Mouse (Mus musculus) limb, embryonic 13.5 days (tissue): ENCODE measurements around the gene Adipor1. TPM values are rescaled to one million over a fixed set of nuclear protein-coding genes. Genes with fewer than 3 reads are reported as not detected.
"Not testable (repeated sequence)": the region's sequence is repeated elsewhere in the genome, so short reads cannot be mapped to it uniquely, and the experiment has no call there.

Experiments
- ATAC-seq: fragments of 200-750 bp; cut with Nextera tagmentation; 2 replicates; pipeline ENCODE4 v1.8.0; 2017; ENCODE audit warnings: low read depth, moderate number of reproducible peaks, moderate TSS enrichment; ENCODE audit not compliant: low FRiP score
- H3K27ac ChIP-seq: fragments of 300-500 bp; sonication (generic); 2 replicates; pipeline ENCODE4 v1.5.1; 2015; ENCODE audit warnings: inconsistent platforms, mild to moderate bottlenecking, moderate library complexity
- H3K27me3 ChIP-seq: fragments of 300-500 bp; sonication (generic); 2 replicates; pipeline ENCODE4 v1.6.1; 2015; ENCODE audit warnings: mild to moderate bottlenecking, inconsistent platforms
- H3K36me3 ChIP-seq: fragments of 300-500 bp; sonication (generic); 2 replicates; pipeline ENCODE4 v1.6.1; 2015; ENCODE audit warnings: inconsistent platforms, mild to moderate bottlenecking, moderate library complexity
- H3K4me1 ChIP-seq: fragments of 300-500 bp; sonication (generic); 2 replicates; pipeline ENCODE4 v1.6.1; 2015; ENCODE audit warnings: inconsistent platforms
- H3K4me2 ChIP-seq: fragments of 300-500 bp; sonication (generic); replicated peaks from 2 replicates; pipeline ENCODE4 v1.6.1; 2015; ENCODE audit warnings: inconsistent platforms, mild to moderate bottlenecking, moderate library complexity
- H3K4me3 ChIP-seq: fragments of 300-500 bp; sonication (generic); 2 replicates; pipeline ENCODE4 v1.5.1; 2015; ENCODE audit warnings: moderate library complexity, mild to moderate bottlenecking, inconsistent platforms
- H3K9ac ChIP-seq: fragments of 300-500 bp; sonication (generic); 2 replicates; pipeline ENCODE4 v1.6.1; 2015; ENCODE audit warnings: mild to moderate bottlenecking, inconsistent platforms
- H3K9me3 ChIP-seq: fragments of 300-500 bp; sonication (generic); 2 replicates; pipeline ENCODE4 v1.6.1; 2016; ENCODE audit warnings: inconsistent platforms
- WGBS: fragments of 180-500 bp; shearing (Covaris S2); methylation state at CpG from one replicate; pipeline ENCODE4 v1.1.7; 2015; 5-methylcytosine and 5-hydroxymethylcytosine counted together
- polyA plus RNA-seq: library from polyadenylated mRNA; unstranded; fragments of >200 nt; fragmentation: Nextera tagmentation; extraction: Ambion mirVana; gene quantifications from 2 replicates; pipeline ENCODE4 v1.2.1, GENCODE M21; 2015

Gene Adipor1
- polyA plus RNA-seq, 1 experiment from 2014 or later: 89.6 TPM

DNA sequence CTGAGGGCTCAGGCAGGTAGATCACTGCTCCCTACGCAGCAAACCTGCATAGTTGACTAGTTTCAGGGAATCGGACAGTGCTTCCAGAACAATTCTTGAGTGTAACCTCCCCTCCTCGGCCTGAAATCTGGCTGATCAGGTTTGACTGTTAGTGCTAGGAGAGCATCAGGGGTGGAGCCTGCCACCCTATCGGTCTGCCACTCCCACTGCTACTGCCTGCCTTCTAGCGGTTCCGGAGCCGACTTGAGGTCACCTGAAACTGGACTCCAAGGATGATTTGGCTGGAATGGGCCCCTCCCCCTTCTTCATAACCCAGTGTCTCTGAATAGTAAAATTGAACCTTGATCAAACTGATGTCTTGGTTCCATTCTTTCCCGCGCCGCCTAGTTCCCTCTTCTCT lies 17.8 kb downstream of the Adipor1 start:
- 82% methylated on average over 10 of the region's 10 CpGs for WGBS
- Histone ChIP-seq H3K36me3 (peaks cover 56% of the 10 kb centered on the region), H3K4me1 (no peaks in the 10 kb centered on the region), H3K27ac (no peak overlapping the region), H3K4me3 (no peak overlapping the region), H3K4me2 (no peak overlapping the region), H3K27me3 (no peaks in the 10 kb centered on the region), H3K9ac (no peak overlapping the region), H3K9me3 (no peaks in the 10 kb centered on the region)
- ATAC-seq: no peak

DNA sequence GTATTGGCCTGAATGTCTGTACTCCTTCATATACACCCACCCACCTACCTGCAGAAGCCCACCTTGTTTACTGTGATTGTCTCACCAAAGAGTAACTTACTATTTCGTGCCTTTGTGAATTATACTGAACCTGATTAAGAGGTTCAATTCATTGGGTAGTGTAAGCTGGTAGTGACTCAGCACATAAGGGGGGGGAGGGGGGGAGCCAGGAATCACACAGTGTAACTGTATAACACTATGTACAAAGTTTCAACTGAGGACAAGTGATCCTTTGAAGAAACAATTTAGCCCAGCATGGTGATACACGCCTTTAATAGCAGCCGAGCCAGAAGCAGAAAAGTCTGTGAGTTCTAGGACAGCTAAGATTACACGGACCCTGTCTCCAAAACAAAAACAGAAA lies 18.3 kb downstream of the Adipor1 start:
- no peak overlapping the region for H3K9ac ChIP-seq
- ATAC-seq: no peak
- no peaks in the 10 kb centered on the region for H3K27me3 ChIP-seq
- no peak overlapping the region for H3K4me2 ChIP-seq
- 91% methylated on average over 4 of the region's 4 CpGs for WGBS
- H3K9me3 ChIP-seq: no peaks in the 10 kb centered on the region
- no peak overlapping the region for H3K27ac ChIP-seq
- H3K4me1 ChIP-seq: no peaks in the 10 kb centered on the region
- peaks cover 51% of the 10 kb centered on the region for H3K36me3 ChIP-seq
- H3K4me3 ChIP-seq: no peak overlapping the region

DNA sequence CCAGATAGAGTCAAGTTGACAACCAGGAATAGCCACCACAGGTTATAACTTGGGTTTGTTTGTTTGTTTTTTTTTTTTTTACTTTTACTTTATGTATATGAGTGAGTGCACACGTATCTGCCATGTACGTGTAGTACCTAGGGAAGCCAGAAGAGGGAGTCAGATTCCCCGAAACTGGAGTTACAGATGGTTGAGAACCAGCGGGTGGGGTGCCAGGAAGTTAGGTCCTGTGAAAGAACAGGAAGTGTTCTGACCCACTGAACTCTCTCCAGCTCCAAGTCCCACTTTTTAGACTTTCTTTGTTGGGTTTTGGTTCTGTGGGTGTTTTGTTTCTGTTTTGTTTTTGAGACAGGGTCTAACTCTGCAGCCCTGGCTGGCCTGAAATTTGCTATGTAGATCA lies 20.2 kb downstream of the Adipor1 start:
- Histone ChIP-seq H3K27me3 (no peaks in the 10 kb centered on the region), H3K9ac (no peak overlapping the region), H3K4me3 (no peak overlapping the region), H3K4me2 (no peak overlapping the region), H3K9me3 (no peaks in the 10 kb centered on the region), H3K4me1 (no peaks in the 10 kb centered on the region), H3K27ac (no peak overlapping the region), H3K36me3 (peaks cover 34% of the 10 kb centered on the region)
- 32% methylated on average over 4 of the region's 4 CpGs for WGBS
- ATAC-seq: no peak

DNA sequence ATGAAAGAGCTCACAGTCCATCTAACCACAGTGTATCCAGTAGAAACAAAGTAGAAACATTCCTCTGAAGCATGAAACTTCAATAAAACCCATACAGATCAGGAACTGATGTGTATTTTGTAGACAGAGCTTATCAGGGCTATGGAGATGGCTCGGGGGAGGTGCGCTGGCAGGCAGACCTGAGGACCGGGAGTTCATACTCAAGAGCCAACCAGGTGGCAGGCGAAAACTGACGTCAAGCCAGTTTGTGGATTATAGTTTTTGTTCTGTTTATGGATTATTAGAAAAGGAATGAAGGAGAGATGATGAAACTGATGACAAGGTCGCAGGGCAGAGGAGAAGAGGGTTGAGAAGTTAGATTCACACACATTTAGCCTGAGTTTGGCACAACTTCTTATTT lies 25.3 kb downstream of the Adipor1 start:
- Histone ChIP-seq H3K36me3 (no peaks in the 10 kb centered on the region), H3K9ac (no peak overlapping the region), H3K4me1 (no peaks in the 10 kb centered on the region), H3K27ac (no peak overlapping the region), H3K4me3 (no peak overlapping the region), H3K4me2 (no peak overlapping the region), H3K27me3 (no peaks in the 10 kb centered on the region), H3K9me3 (no peaks in the 10 kb centered on the region)
- ATAC-seq: no peak
- 90% methylated on average over 6 of the region's 6 CpGs for WGBS

DNA sequence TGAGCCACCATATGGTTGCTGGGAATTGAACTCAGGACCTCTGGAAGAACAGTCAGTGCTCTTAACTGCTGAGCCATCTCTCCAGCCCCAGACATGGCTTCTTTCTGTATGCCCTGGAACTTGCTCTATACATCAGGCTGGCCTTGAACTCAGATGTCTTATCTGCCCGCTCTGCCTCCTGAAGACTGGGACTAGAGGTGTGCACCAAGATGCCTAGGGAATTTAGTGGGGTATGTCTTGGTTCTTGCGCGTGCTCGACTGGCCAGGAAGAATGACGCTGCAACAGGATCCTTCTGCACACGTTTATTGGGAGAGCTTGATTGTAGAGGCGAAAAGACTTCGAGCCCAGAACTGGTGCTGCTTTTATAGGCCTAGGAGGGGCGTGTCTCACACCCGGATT lies 26.6 kb downstream of the Adipor1 start:
- not testable (repeated sequence) for H3K4me1 ChIP-seq, H3K4me2 ChIP-seq, H3K4me3 ChIP-seq, H3K36me3 ChIP-seq, H3K9me3 ChIP-seq, H3K27me3 ChIP-seq, ATAC-seq, H3K27ac ChIP-seq, H3K9ac ChIP-seq
- 83% methylated on average over 8 of the region's 10 CpGs for WGBS

DNA sequence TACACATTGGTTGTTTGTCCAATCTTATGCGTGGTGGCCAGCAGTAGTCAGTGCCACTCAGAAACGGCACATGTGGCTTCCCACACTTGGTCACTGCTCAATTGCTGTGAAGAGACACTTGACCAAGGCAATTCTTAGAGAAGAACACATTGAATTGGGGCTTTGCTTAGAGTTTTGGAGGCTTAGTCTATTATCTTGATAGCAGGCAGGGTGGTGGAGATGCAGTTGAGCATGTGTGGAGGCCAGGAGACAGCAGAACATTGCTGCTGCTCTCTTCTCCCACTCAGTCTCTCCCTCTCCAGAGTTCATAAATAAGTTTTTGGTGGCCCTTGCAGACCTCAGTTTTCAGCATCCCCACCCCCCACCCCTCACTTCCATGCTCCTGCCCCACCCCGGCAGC lies 27.2 kb downstream of the Adipor1 start:
- no peak overlapping the region for H3K9ac ChIP-seq
- WGBS: 95% methylated on average over 3 of the region's 3 CpGs
- H3K9me3 ChIP-seq: no peaks in the 10 kb centered on the region
- ATAC-seq: no peak
- H3K27me3 ChIP-seq: no peaks in the 10 kb centered on the region
- no peak overlapping the region for H3K4me3 ChIP-seq
- no peak overlapping the region for H3K4me2 ChIP-seq
- no peaks in the 10 kb centered on the region for H3K4me1 ChIP-seq
- H3K36me3 ChIP-seq: no peaks in the 10 kb centered on the region
- H3K27ac ChIP-seq: no peak overlapping the region

DNA sequence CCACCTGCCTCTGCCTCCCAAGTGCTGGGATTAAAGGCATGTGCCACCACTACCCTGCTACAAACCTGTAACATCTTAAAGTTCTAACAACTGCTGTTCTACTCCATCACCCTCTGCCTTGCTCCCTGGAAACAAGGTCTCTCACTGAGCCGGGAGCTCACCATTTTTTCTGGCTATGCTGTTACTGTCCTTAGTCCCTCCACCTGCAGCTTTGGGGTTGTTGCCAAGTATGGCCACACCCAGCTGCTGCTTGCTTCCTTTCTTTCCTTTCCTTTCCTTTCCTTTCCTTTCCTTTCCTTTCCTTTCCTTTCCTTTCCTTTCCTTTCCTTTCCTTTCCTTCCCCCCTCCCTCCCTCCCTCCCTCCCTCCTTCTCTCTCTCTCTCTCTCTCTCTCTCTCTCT lies 28.1 kb downstream of the Adipor1 start:
- not testable (repeated sequence) for H3K9me3 ChIP-seq, H3K9ac ChIP-seq, H3K4me1 ChIP-seq, H3K4me2 ChIP-seq, ATAC-seq, H3K27ac ChIP-seq, H3K36me3 ChIP-seq, H3K4me3 ChIP-seq, H3K27me3 ChIP-seq
- 90% methylated on average over 1 of the region's 1 CpGs for WGBS

DNA sequence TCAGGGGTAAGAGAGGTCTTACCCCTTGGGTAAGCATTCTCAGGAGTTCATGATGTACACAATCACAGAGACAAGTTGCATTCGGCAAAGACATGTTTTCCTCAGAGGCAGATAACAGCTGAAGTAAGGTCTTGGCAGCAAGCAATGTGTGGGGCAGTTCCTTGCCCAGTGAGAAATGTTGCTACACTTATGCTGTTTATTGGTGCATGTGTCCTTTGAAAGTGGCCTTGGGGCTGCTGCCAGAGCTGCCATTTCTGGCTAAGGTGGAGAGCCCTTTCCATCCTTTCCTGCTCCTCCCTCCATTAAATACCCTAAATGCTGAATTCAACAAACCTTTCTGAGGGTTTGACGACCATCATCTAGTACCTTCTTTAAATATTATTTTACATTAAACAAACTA lies 30.2 kb downstream of the Adipor1 start:
- WGBS: 88% methylated on average over 2 of the region's 2 CpGs
- Histone ChIP-seq H3K4me3 (no peak overlapping the region), H3K36me3 (no peaks in the 10 kb centered on the region), H3K27me3 (no peaks in the 10 kb centered on the region), H3K4me2 (no peak overlapping the region), H3K9ac (no peak overlapping the region), H3K4me1 (no peaks in the 10 kb centered on the region), H3K27ac (no peak overlapping the region), H3K9me3 (no peaks in the 10 kb centered on the region)
- ATAC-seq: no peak

DNA sequence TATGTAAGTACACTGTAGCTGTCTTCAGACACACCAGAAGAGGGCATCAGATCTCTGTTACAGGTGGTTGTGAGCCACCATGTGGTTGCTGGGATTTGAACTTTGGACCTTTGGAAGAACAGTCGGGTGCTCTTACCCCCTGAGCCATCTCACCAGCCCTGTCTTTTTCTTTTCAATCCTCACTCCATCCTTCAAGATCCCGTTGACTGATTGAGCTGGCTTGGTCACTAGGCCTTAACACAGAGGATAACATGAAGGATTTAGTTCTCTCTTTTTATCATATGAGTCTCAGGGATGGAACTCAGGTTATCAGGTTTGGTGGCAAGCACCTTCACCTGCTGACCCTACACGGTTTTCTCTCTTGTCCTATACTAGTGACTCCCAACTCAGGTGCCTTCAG lies 33.4 kb downstream of the Adipor1 start:
- H3K36me3 ChIP-seq, H3K9me3 ChIP-seq, ATAC-seq, H3K27ac ChIP-seq, H3K4me2 ChIP-seq, H3K4me3 ChIP-seq, H3K4me1 ChIP-seq, H3K27me3 ChIP-seq, H3K9ac ChIP-seq: not testable (repeated sequence)
- 70% methylated on average over 3 of the region's 3 CpGs for WGBS

DNA sequence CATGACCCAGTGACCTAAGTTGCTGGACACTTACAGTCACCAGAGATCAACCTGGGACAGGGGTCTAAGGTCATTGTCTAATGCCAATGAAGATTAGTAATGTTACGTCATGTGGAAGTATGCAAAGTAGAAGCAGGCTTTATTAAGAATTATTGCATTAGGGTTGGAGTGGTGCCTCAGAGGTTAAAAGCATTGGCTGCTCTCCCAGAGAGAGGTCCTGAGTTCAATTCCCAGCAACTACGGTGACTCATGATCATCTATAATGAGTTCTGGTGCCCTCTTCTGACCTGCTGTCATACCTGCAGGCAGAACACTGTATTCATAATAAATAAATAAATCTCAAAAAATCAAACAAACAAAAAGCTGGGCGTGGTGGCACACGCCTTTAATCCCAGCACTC lies 35.0 kb downstream of the Adipor1 start:
- Histone ChIP-seq H3K4me2 (no peak overlapping the region), H3K4me3 (no peak overlapping the region), H3K36me3 (no peaks in the 10 kb centered on the region), H3K27me3 (no peaks in the 10 kb centered on the region), H3K9ac (no peak overlapping the region), H3K27ac (no peak overlapping the region), H3K4me1 (peaks cover 4% of the 10 kb centered on the region; the same call in 1 of the 2 replicates), H3K9me3 (no peaks in the 10 kb centered on the region)
- no peak for ATAC-seq
- 83% methylated on average over 4 of the region's 4 CpGs for WGBS

DNA sequence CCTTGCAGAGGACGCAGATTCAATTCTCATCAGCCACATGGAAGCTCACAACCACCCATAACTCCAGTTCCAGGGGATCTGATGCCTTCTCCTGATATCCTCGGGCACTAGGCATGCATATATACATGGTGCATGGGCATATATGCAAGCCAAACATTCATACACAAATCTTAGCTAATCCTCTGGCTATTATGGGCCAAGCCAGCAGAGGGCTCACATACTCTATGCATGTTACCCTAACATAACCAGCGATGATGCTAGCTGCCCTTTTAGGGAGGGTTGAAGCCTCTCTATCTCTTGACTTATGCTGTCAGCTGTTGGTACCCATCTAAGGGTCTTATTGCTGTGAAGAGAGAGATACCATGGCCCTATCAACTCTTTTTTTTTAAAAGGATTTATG lies 35.8 kb downstream of the Adipor1 start:
- Histone ChIP-seq H3K27me3 (no peaks in the 10 kb centered on the region), H3K4me1 (peaks cover 4% of the 10 kb centered on the region), H3K9ac (no peak overlapping the region), H3K36me3 (no peaks in the 10 kb centered on the region), H3K4me3 (no peak overlapping the region), H3K4me2 (no peak overlapping the region), H3K9me3 (no peaks in the 10 kb centered on the region), H3K27ac (no peak overlapping the region)
- 54% methylated on average over 3 of the region's 3 CpGs for WGBS
- no peak for ATAC-seq

DNA sequence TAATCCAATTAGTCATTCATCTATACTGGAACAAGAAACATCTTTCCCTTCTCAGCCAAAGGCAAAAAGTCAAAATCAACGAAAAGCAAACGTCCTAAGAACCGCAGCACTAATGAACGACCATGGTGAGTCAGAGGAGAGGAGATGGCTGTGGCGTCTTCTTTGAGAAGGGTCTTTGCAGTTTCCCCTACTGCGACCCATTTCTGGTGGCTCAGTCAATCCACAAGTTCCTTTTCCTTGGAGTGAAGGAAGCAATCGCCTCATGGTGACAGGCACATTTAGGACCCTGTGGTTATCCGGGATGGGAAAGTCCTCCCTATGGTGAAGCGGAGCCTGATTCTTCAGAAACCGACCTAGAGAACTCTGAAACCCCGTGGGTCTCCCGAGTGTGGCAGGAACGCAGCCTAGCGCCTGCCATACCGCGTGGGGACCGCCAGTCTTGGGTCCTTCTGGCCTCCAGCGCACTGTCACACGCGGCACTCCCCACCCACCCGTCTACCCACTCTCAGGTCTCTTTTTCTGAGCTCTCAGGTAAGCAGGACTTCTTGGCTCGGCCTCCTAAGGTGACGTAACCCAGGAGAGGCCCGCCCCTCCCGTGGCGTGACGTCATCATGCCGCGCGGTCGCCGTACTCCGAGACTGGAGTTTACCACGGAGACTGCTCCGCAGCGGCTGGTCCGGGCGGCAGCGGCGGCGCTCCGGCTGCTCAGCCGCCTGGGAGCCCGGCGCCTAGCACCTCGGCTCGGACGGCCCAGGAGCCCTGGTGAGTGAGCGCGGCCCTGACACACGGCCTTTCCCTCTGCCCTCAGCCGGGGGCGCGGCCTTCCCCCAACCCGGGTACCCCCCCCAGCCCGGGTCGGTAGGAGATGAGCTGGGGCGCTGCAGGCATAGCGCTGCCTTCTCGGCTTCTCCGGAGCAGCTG lies 40.0 kb downstream of the Adipor1 start, which contains the start of gene Klhl12:
Klhl12 (plus strand) TSS at position 628 of the 921 bp plus-strand sequence.
- H3K4me1 ChIP-seq: peaks cover 17% of the 10 kb centered on the region
- peak within 1 kb of the TSS; percentile 96 for H3K9ac ChIP-seq
- no peaks in the 10 kb centered on the region for H3K27me3 ChIP-seq
- peaks cover 19% of the 10 kb centered on the region for H3K36me3 ChIP-seq
- H3K9me3 ChIP-seq: no peaks in the 10 kb centered on the region
- ATAC-seq: peak; percentile 92
- H3K4me3 ChIP-seq: peak within 1 kb of the TSS; percentile 99
- H3K27ac ChIP-seq: peak within 1 kb of the TSS; percentile 75
- WGBS: 1% methylated on average over 59 of the region's 61 CpGs
- H3K4me2 ChIP-seq: peak within 1 kb of the TSS; percentile 80

DNA sequence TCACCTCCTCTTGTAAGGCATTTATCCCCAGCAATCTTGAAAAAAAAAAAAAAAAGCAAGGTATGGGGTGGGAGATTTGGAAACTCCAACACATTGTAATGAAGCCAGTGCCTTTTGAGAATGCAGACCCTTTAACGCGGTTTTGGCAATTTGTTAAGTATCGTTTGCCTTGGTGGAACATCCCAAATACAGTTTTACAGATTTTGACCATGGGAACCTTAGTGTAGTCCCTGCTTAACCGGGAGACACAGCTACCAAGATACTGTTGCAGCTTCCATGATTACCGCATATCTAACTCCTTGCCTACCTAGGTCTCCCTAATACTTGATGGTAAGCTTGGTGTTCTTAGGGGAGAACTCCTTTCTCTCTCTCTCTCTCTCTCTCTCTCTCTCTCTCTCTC lies 40.9 kb downstream of the Adipor1 start:
- no peak overlapping the region for H3K27ac ChIP-seq
- peak overlapping the region; percentile 96 for H3K9ac ChIP-seq
- WGBS: 17% methylated on average over 5 of the region's 5 CpGs
- no peak for ATAC-seq
- H3K4me3 ChIP-seq: peak overlapping the region; percentile 99
- no peaks in the 10 kb centered on the region for H3K9me3 ChIP-seq
- no peaks in the 10 kb centered on the region for H3K27me3 ChIP-seq
- peak overlapping the region; percentile 80 for H3K4me2 ChIP-seq
- peaks cover 28% of the 10 kb centered on the region for H3K36me3 ChIP-seq
- peaks cover 17% of the 10 kb centered on the region for H3K4me1 ChIP-seq
